Mouse (Mus musculus) cortical plate, adult 2 months (tissue): ENCODE measurements around the gene Rrh. TPM values are rescaled to one million over a fixed set of nuclear protein-coding genes. Genes with fewer than 3 reads are reported as not detected.
"Not testable (repeated sequence)": the region's sequence is repeated elsewhere in the genome, so short reads cannot be mapped to it uniquely, and the experiment has no call there.

Experiments used
- H3K27ac ChIP-seq: fragments of 200-500 bp; 2 replicates; pipeline ENCODE4 v1.5.1; 2012; ENCODE audit warnings: low read length, control low read depth, inconsistent platforms; ENCODE audit not compliant: insufficient read depth
- H3K4me1 ChIP-seq: fragments of 200-500 bp; 2 replicates; pipeline ENCODE4 v1.6.1; 2011; ENCODE audit warnings: low read length; ENCODE audit not compliant: control insufficient read depth, insufficient read depth
- H3K4me3 ChIP-seq: fragments of 200-500 bp; 2 replicates; pipeline ENCODE4 v1.5.1; 2011; ENCODE audit warnings: mild to moderate bottlenecking, low read length, control low read depth; ENCODE audit not compliant: insufficient read depth
- CTCF ChIP-seq: fragments of 200-500 bp; IDR thresholded peaks from 2 replicates; pipeline ENCODE4 v1.5.1; 2011; ENCODE audit warnings: mild to moderate bottlenecking, control low read depth, low read length; ENCODE audit not compliant: insufficient read depth; ENCODE audit errors: extremely low read depth
- POLR2A ChIP-seq: fragments of 200-500 bp; IDR thresholded peaks from 2 replicates; pipeline ENCODE4 v1.6.1; 2011; ENCODE audit warnings: mild to moderate bottlenecking, low read length, control low read depth; ENCODE audit not compliant: insufficient read depth; ENCODE audit errors: extremely low read depth
- polyA plus RNA-seq: library from polyadenylated mRNA; depleted of rRNA; stranded (reverse); fragments of >200 nt; gene quantifications from 2 replicates; pipeline ENCODE4 v1.2.3, GENCODE M21; 2012

Gene Rrh
- polyA plus RNA-seq, 1 experiment, result 0.42 TPM

DNA sequence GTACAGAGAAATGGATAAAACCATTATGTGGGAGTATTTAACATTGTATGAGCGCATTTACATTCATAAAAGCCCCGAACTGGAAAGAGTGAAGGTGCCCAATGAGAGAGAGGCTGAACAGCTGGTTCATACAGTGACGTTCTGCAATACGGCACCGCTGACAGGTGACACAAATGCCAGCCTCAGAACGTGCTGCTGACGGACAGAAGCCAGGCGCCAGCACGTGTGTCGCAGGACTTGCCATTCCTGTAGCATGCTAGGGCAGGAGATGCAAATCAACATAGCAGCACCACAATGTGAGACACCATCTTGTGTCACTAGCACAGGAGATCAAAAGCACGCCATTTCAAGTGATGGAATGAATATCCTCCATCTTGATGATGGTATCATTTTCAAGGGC is 23.8 kb downstream of the Rrh start:
- Histone ChIP-seq H3K4me1 (no peaks in the 10 kb centered on the region), H3K4me3 (no peak overlapping the region), H3K27ac (no peak overlapping the region)
- TF ChIP-seq CTCF (no peak), POLR2A (no peak)

DNA sequence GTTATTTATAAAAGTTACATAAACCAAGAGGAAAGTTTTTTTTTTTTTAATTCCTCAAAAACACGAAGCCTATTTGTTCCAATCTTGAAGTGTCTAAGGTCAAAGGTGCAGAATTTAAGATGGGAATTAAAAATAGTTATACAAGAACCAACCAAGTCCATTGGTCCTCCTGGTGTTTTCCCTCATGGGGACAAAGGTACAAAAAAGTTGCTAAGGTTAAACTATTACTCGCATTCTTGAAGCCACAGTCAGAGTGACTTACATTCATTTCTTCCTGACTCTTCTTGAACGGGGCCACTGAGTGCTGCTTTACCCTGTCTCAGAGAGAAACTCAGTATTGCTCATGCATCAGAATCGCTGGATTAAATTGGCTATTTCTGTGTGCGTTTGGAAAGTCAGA is 25.0 kb downstream of the Rrh start:
- Histone ChIP-seq H3K4me3 (no peak overlapping the region), H3K27ac (no peak overlapping the region), H3K4me1 (no peaks in the 10 kb centered on the region)
- no peak for TF ChIP-seq POLR2A
- no peak for TF ChIP-seq CTCF

DNA sequence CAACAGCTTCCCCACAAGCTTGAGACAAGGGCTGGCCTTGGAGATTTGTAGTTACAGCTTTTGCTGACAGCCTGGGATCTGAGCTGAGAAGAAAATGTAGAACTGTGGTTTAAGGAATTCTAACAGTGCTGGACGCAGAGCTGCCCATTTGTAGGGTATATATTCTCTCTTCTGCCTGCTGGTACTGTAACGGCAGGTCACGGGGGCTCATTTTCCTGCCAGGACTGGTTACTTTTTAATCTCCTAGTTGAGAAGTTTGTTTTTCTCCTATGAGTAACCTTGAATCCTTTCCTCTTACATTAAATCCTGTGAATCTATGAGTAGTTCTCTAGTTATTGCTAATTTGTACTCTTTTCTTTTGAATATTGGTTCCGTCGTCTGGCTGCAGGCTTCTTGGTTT is 28.6 kb downstream of the Rrh start:
- TF ChIP-seq POLR2A, result no peak
- no peak for TF ChIP-seq CTCF
- Histone ChIP-seq H3K4me1 (no peaks in the 10 kb centered on the region), H3K27ac (no peak overlapping the region), H3K4me3 (no peak overlapping the region)

DNA sequence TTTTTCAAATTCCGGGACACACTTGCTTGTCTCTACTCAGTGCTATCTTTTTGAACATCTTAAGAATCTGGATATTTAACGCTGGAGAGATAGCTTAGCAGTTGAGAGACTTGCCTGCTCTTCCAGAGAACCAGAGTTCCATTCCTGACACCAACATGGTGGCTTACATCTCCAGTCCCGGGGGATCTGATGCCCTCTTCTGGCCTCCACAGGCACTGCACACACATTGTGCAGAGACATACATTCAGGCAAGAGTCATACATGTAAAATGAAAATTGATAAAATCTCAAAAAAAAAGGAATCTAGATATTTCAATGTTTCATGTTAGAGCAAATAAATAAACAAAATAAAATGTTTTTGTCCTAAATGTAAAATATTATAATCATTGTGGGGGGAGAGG is 39.6 kb downstream of the Rrh start:
- H3K4me3 ChIP-seq, result no peak overlapping the region
- H3K4me1 ChIP-seq, result no peaks in the 10 kb centered on the region
- TF ChIP-seq POLR2A, result no peak
- no peak for TF ChIP-seq CTCF
- no peak overlapping the region for H3K27ac ChIP-seq

DNA sequence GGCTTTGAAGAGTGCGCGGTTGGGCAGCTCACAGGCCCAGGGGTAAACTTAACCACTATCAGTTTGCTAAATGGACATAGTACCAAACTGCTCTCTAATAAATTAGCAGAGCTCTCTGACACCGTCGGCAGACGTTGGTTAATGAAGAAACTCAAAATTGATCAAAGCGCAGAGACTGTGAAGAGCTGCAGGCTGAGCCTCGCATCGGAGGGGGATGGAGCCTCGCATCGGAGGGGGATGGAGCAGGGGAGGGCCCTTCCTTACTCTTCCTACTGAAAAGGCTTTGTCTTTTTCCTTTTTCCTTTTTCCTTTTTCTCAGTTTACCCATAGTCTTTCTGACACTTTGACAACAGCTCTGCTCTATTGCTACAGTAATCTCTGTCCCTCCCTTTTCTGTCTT is 41.0 kb downstream of the Rrh start:
- H3K27ac ChIP-seq, result no peak overlapping the region
- H3K4me3 ChIP-seq, result no peak overlapping the region
- TF ChIP-seq CTCF (no peak), POLR2A (no peak)
- no peaks in the 10 kb centered on the region for H3K4me1 ChIP-seq

DNA sequence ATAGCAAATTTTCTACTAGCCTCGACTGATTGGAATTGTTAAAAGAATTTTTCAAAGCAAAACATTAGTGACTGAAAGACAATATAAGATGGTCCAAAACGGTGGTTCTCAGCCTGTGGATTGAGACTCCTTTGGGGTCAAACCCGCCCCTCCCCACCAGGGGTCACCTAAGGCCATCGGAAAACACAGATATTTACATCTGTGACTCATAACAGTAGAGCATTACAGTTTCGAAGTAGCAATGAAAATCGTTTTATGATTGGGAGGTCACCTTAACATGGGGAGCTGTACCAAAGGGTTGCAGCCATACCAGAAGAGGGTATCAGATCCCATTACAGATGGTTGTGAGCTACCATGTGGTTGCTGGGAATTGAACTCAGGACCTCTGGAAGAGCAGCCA is 51.2 kb downstream of the Rrh start:
- no peak for TF ChIP-seq CTCF
- TF ChIP-seq POLR2A, result no peak
- Histone ChIP-seq H3K4me1 (no peaks in the 10 kb centered on the region), H3K4me3 (no peak overlapping the region), H3K27ac (no peak overlapping the region)

DNA sequence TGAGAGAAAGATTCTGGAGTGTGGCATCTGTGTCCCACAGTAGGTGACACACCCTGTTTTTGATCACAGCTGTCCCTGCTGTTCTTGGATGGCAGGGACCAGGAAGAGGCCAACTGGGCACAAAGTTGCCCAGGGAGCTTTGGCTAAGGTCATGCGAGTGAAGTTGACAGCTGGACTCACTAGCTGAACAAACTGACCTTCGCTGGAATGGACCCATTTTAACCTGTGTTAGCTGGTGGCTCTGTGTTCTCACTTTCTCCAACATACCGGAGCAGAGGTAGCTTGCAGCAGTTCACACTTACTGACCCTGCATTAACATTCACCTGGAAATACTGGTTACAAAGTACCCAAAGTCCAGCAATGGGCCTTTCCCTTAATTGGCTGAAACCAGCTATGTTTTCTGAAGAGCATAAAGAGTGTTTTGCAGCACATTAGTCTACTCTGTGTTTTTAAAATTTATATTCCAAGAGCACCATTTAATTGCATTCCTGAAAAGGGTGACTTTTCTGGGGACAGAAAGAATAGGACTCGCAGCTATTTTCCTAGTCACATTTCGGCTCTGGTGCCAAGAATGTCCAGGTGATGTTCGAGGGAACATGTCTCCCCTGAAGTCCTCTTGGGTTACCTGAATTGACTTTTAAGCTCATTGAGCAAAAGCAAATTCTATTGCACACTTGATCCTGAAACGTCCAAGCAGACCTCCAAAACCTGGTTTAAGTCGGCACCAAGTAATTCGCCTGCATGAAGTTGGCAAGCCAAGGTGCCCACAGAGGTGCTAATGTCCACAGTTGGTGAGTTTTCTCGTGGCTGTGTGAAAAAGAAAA is 55.2 kb downstream of the Rrh start:
- TF ChIP-seq CTCF (no peak), POLR2A (no peak)
- H3K27ac ChIP-seq, result no peak overlapping the region
- H3K4me3 ChIP-seq, result no peak overlapping the region
- no peaks in the 10 kb centered on the region for H3K4me1 ChIP-seq

DNA sequence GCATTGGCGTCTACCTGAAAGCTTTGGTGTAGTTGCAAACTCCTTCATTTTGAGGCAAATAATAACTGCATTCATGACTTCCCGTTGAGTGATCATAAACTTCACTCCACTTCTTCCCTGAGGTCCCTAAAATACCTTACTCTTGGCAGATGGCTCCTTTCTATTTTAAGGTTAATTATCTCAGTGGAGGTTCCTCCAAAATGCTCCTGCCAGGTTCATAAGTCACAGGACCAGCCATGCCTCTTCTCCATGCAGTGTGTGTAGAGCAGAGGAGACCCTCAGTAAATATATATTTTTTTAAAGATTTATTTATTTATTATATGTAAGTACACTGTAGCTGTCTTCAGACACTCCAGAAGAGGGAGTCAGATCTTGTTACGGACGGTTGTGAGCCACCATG is 56.3 kb downstream of the Rrh start:
- Histone ChIP-seq H3K27ac (no peak overlapping the region), H3K4me1 (no peaks in the 10 kb centered on the region), H3K4me3 (no peak overlapping the region)
- TF ChIP-seq CTCF (no peak), POLR2A (no peak)

DNA sequence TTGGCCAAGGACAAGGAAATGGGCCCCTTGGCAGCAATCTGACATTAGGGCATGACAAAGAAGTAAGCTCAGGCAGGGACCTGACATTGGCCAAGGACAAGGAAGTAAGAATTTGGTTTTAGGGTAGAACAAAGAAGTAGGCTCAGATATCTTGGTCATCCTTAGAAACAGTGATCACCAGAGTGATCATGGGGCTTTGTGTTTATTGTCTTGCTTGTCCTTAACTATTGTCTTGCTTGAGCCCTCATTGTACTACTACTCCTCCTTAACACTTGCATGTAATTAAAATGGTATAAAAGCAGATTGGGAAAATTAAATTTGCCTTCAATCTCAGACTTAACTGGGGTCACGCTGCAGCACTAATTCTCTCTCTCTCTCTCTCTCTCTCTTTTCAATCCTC is 64.8 kb downstream of the Rrh start:
- not testable (repeated sequence) for H3K4me3 ChIP-seq

More for the DNA sequence above, 64.8 kb downstream of the Rrh start:
- not testable (repeated sequence) for H3K4me1 ChIP-seq, H3K27ac ChIP-seq
